Mouse (Mus musculus) CH12.LX (cell line): ENCODE measurements around the gene Krba1. TPM values are rescaled to one million over a fixed set of nuclear protein-coding genes. Genes with fewer than 3 reads are reported as not detected.

Experiments
- DNase-seq: peaks from one replicate; pipeline ENCODE4 v3.0.0-alpha.2; 2013; ENCODE audit errors: extremely low read depth
- H3K27ac ChIP-seq: 2 replicates; pipeline ENCODE4 v1.5.1; 2012; ENCODE audit warnings: low read depth, mild to moderate bottlenecking, control low read depth, moderate library complexity; ENCODE audit not compliant: insufficient read depth
- H3K27me3 ChIP-seq: replicated peaks from 2 replicates; pipeline ENCODE3; 2012; ENCODE audit warnings: inconsistent platforms
- H3K36me3 ChIP-seq, 2 experiments: replicated peaks in 1 of 2; 2 replicates each; pipeline versions ENCODE3 to v1.6.1; 2012; ENCODE audit warnings: inconsistent platforms in 1 of 2, low read length in 1 of 2, mild to moderate bottlenecking in 1 of 2, mixed read lengths in 1 of 2, moderate library complexity in 1 of 2; ENCODE audit not compliant: control insufficient read depth in 1 of 2, insufficient read depth in 1 of 2
- H3K4me1 ChIP-seq, 2 experiments: 2 replicates each; pipeline ENCODE4 v1.6.1; 2012; ENCODE audit warnings: inconsistent platforms in 1 of 2, moderate library complexity in 1 of 2; ENCODE audit not compliant: insufficient read depth in 2 of 2, control insufficient read depth in 1 of 2
- H3K4me2 ChIP-seq: 2 replicates; pipeline ENCODE4 v1.6.1; 2012; ENCODE audit warnings: low read depth, mild to moderate bottlenecking, control low read depth; ENCODE audit not compliant: poor library complexity, insufficient read depth, severe bottlenecking
- H3K4me3 ChIP-seq, 3 experiments: fragments of 150-350 bp in 1 of 3; sonication (generic) in 1 of 3; replicated peaks in 1 of 3; 2 replicates each; pipeline versions ENCODE3 to v1.5.1; 2011 to 2012; ENCODE audit warnings: low read depth in 2 of 3, low read length in 2 of 3, mild to moderate bottlenecking in 2 of 3, moderate library complexity in 2 of 3, control low read depth in 1 of 3, improper control_type of control experiment in 1 of 3, inconsistent platforms in 1 of 3, mixed read lengths in 1 of 3; ENCODE audit not compliant: poor library complexity in 1 of 3
- H3K79me2 ChIP-seq: replicated peaks from 2 replicates; pipeline ENCODE4 v1.6.1; 2012; ENCODE audit warnings: mild to moderate bottlenecking, moderate library complexity; ENCODE audit not compliant: control insufficient read depth, poor library complexity, insufficient read depth, severe bottlenecking; ENCODE audit errors: extremely low read depth
- H3K9ac ChIP-seq: 2 replicates; pipeline ENCODE4 v1.6.1; 2012; ENCODE audit warnings: low read depth, mild to moderate bottlenecking, control low read depth, moderate library complexity; ENCODE audit not compliant: insufficient read depth
- H3K9me3 ChIP-seq: replicated peaks from 2 replicates; pipeline ENCODE3; 2012; ENCODE audit warnings: low read length, inconsistent platforms, mixed read lengths
- ELF1 ChIP-seq: IDR thresholded peaks from 2 replicates; pipeline ENCODE4 v1.6.1; 2014; ENCODE audit warnings: low read depth, mild to moderate bottlenecking, inconsistent platforms, low read length, improper control_type of control experiment
- EP300 ChIP-seq: IDR thresholded peaks from 2 replicates; pipeline ENCODE4 v1.6.1; 2011; ENCODE audit warnings: low read length, improper control_type of control experiment
- HCFC1 ChIP-seq: IDR thresholded peaks from 2 replicates; pipeline ENCODE4 v1.6.1; 2012; ENCODE audit warnings: low read depth, mild to moderate bottlenecking, inconsistent platforms, low read length, improper control_type of control experiment
- MAX ChIP-seq: IDR thresholded peaks from 2 replicates; pipeline ENCODE4 v1.6.1; 2011; ENCODE audit warnings: low read length, improper control_type of control experiment
- MXI1 ChIP-seq: IDR thresholded peaks from 2 replicates; pipeline ENCODE4 v1.6.1; 2011; ENCODE audit warnings: mild to moderate bottlenecking, low read depth, low read length, improper control_type of control experiment
- NELFE ChIP-seq: IDR thresholded peaks from 2 replicates; pipeline ENCODE4 v1.6.1; 2011; ENCODE audit warnings: low read depth, low read length, improper control_type of control experiment
- NRF1 ChIP-seq: IDR thresholded peaks from 2 replicates; pipeline ENCODE4 v1.6.1; 2014; ENCODE audit warnings: low read depth, mild to moderate bottlenecking, inconsistent platforms, low read length, improper control_type of control experiment, moderate library complexity
- POLR2A ChIP-seq: IDR thresholded peaks from 2 replicates; pipeline ENCODE4 v1.6.1; 2011; ENCODE audit warnings: low read depth, mild to moderate bottlenecking, improper control_type of control experiment, low read length
- SIN3A ChIP-seq: IDR thresholded peaks from 2 replicates; pipeline ENCODE4 v1.6.1; 2012; ENCODE audit warnings: low read length, improper control_type of control experiment, inconsistent platforms
- TCF12 ChIP-seq: IDR thresholded peaks from 2 replicates; pipeline ENCODE4 v1.6.1; 2014; ENCODE audit warnings: low read depth, mild to moderate bottlenecking, inconsistent platforms, low read length, improper control_type of control experiment
- USF1 ChIP-seq: IDR thresholded peaks from 2 replicates; pipeline ENCODE4 v1.6.1; 2014; ENCODE audit warnings: low read depth, mild to moderate bottlenecking, inconsistent platforms, low read length, improper control_type of control experiment
- USF2 ChIP-seq: conservative IDR thresholded peaks from 2 replicates; pipeline ENCODE4 v1.6.1; 2011; ENCODE audit warnings: low read depth, low read length, improper control_type of control experiment
- dilution Hi-C: fragments of 300-500 bp; cut with MboI; formaldehyde crosslinking; loops from 2 replicates; pipeline ENCODE4 v1.14.3; 2020; ENCODE audit warnings: low sequenced_read_pairs; ENCODE audit not compliant: extremely low pct_unique_long_range_greater_than_20kb, extremely low pct_ligation_motif_present
- in situ Hi-C: fragments of 300-500 bp; cut with MboI; formaldehyde crosslinking; loops from 3 replicates; pipeline ENCODE4 v1.14.3; 2019; ENCODE audit warnings: low sequenced_read_pairs, low pct_ligation_motif_present, low pct_unique_long_range_greater_than_20kb, mixed read lengths
- polyA plus RNA-seq: library from polyadenylated mRNA; unstranded; fragments of >175 nt; gene quantifications from 2 replicates; pipeline ENCODE4 v1.2.1, GENCODE M21; 2012; ENCODE audit warnings: low read depth; ENCODE audit not compliant: insufficient read length
- total RNA-seq, 2 experiments: library from RNA; depleted of rRNA; stranded (reverse); fragments of 300-350 nt in 1 of 2; fragments of >200 nt in 1 of 2; gene quantifications; 2 replicates each; pipeline ENCODE4 v1.2.3; 2012 to 2014

Krba1 gene
- total RNA-seq (2012; rRNA removed) (8.1 and 9.8 TPM in 2 replicates), total RNA-seq (2014; rRNA removed) (2.9 and 3.2 TPM in 2 replicates), polyA plus RNA-seq (12.7 and 13.4 TPM in 2 replicates)

DNA sequence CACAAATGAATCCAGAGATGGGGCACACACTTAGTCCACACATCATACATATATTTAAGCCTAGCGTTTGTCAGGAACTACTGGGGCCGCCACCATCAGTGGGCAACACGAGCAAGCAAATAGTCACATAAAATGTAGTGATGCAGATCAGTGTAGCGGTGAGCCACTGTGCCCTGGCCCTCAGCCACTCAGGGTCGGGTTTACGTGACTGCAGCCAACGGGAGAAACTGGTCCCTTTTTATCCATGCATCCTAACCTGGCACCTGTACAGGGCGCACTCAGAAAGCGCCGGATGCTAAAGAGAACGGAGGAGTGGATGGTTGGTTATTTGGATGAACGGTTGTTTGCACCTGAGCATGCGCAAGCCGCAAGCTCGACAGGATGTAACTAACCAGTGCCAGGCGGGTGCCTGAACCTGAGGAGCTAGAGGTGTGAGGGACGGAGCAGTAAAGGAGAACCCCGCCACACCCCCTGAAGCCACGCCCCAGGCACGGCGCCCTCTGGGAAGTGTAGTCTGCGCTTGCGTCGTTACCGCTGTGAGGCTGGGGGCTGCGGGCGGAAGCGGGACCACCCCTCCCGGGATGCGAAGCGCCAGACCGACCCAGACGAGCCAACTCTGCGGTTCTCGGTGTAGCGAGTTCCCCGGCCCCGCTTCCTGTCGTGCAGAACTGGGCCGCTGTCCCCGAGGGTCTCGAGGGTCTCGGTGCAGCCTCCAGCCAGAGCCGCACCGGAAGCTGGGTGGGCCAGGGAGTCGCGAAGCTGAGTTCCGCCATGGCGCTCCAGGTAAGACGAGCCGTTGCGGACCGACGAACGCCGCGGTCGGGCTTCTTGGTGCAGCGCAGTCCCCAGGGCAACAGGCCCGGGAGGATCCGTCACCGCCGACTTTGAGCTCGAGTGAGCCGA lies at the start of gene Krba1:
Gene Krba1, plus strand, starts transcription at position 482 of the 903 bp plus-strand sequence.
- peaks cover 2% of the 10 kb centered on the region for H3K27me3 ChIP-seq
- in situ Hi-C loops (no loop called here), dilution Hi-C loops (no loop called here)
- H3K9me3 ChIP-seq, result no peaks in the 10 kb centered on the region
- TF ChIP-seq USF1 (no peak), MAX (peak; percentile 81), ELF1 (peak; percentile 90), NELFE (0 out of 2 replicates have a peak, but pooled peaks have one; percentile 29), POLR2A (0 out of 2 replicates have a peak, but pooled peaks have one; percentile 40), HCFC1 (peak; percentile 88), NRF1 (peak; percentile 91), USF2 (no peak), SIN3A (peak; percentile 50), EP300 (no peak), MXI1 (peak; percentile 26; the same call in 1 of the 2 replicates)
- DNase-seq, result peak; percentile 90
- H3K4me1 ChIP-seq, result peaks cover 14 to 42% of the 10 kb centered on the region in 2 experiments
- no peaks in the 10 kb centered on the region; the same call in 1 of the 2 replicates for H3K79me2 ChIP-seq
- peaks cover 0 to 13% of the 10 kb centered on the region in 2 experiments for H3K36me3 ChIP-seq
- H3K4me3 ChIP-seq, result peak within 1 kb of the TSS; percentile 72 to 86 (median 84)
- H3K27ac ChIP-seq, result peak within 1 kb of the TSS; percentile 9; the same call in 1 of the 2 replicates
- peak within 1 kb of the TSS; percentile 74 for H3K9ac ChIP-seq
- peak within 1 kb of the TSS; percentile 67 for H3K4me2 ChIP-seq

DNA sequence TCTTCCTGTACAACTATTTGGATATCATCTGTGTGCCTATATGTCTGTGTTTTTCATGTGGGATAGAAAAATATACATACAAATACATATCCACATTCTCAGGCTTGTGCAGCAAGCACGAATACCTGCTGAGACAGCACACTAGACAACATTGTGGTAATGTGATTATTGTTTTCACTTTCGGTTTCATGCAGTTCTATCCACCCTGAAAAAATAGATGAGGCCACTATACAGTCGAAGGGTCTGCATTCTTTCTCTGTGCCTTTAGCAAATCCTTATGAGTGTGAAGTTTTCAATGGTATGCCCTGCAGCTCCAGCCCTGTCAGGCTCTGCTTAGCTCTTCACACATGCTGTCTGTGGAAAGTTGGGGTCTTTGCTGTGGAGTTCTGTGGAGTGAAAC lies 36.5 kb upstream of the Krba1 start:
- Histone ChIP-seq H3K79me2 (no peaks in the 10 kb centered on the region), H3K9ac (no peak overlapping the region; the same call in 1 of the 2 replicates), H3K4me2 (peak overlapping the region; percentile 60; the same call in 1 of the 2 replicates), H3K4me3 (no peak overlapping the region), H3K36me3 (no peaks in the 10 kb centered on the region), H3K9me3 (no peaks in the 10 kb centered on the region), H3K27me3 (no peaks in the 10 kb centered on the region), H3K27ac (no peak overlapping the region), H3K4me1 (peaks cover 3 to 8% of the 10 kb centered on the region in 2 experiments; a peak in 3 of 4 replicates)
- dilution Hi-C loops, result no loop called here
- no peak for DNase-seq
- in situ Hi-C loops, result no loop called here
- TF ChIP-seq ELF1, result no peak
- no peak for TF ChIP-seq TCF12
